Mouse (Mus musculus) lung, adult 2 months (tissue): ENCODE results near the gene Lgals9. TPM values are rescaled to one million over a fixed set of nuclear protein-coding genes. Genes with fewer than 3 reads are reported as not detected.
"Not testable (repeated sequence)": the region's sequence is repeated elsewhere in the genome, so short reads cannot be mapped to it uniquely, and the experiment has no call there.

Experiments used
- DNase-seq: peaks from one replicate; pipeline ENCODE4 v3.0.0; 2022
- H3K4me1 ChIP-seq: fragments of 200-500 bp; 2 replicates; pipeline ENCODE4 v1.6.1; 2011; ENCODE audit warnings: low read length; ENCODE audit not compliant: control insufficient read depth, insufficient read depth
- H3K4me3 ChIP-seq: fragments of 200-500 bp; replicated peaks from 2 replicates; pipeline ENCODE3; 2011; ENCODE audit warnings: low read depth, mild to moderate bottlenecking, control low read depth, low read length; ENCODE audit errors: extremely low read depth
- CTCF ChIP-seq: fragments of 200-500 bp; IDR thresholded peaks from 2 replicates; pipeline ENCODE4 v1.5.1; 2011; ENCODE audit warnings: mild to moderate bottlenecking, low read length, control low read depth; ENCODE audit not compliant: insufficient read depth
- POLR2A ChIP-seq: fragments of 200-500 bp; IDR thresholded peaks from 2 replicates; pipeline ENCODE4 v1.6.1; 2011; ENCODE audit warnings: low read depth, mild to moderate bottlenecking, control low read depth, low read length, borderline replicate concordance; ENCODE audit errors: extremely low read depth
- WGBS: fragments of 180-500 bp; shearing (Covaris S2); methylation state at CpG from one replicate; pipeline ENCODE4 v1.1.7; 2018; 5-methylcytosine and 5-hydroxymethylcytosine counted together
- polyA plus RNA-seq: library from polyadenylated mRNA; depleted of rRNA; stranded (reverse); fragments of >200 nt; gene quantifications from 2 replicates; pipeline ENCODE4 v1.2.3, GENCODE M21; 2012

Gene Lgals9
- polyA plus RNA-seq, 1 experiment: 204 TPM

DNA sequence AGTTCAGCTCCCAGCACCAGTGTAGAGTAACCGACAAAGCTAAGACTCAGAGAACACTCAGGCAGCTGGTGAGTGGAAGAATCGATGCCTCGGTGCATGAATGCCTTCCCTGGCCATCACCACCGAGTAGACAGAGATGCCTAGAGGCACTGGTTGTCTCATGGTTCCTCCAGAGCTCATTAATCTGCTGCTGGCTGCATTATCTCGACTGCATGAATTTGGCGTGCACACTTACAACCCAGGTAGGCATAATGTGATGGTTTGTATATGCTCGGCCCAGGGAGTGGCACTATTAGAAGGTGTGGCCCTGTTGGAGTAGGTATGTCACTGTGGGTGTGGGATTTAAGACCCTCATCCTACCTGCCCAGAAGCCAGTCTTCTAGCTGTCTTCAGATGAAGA, 24.1 kb upstream of the Lgals9 start:
- no peak for DNase-seq
- 86% methylated on average over 7 of the region's 7 CpGs for WGBS
- TF ChIP-seq CTCF: no peak
- no peak for TF ChIP-seq POLR2A
- Histone ChIP-seq H3K4me3 (no peak overlapping the region), H3K4me1 (peaks cover 3% of the 10 kb centered on the region; the same call in 1 of the 2 replicates)

DNA sequence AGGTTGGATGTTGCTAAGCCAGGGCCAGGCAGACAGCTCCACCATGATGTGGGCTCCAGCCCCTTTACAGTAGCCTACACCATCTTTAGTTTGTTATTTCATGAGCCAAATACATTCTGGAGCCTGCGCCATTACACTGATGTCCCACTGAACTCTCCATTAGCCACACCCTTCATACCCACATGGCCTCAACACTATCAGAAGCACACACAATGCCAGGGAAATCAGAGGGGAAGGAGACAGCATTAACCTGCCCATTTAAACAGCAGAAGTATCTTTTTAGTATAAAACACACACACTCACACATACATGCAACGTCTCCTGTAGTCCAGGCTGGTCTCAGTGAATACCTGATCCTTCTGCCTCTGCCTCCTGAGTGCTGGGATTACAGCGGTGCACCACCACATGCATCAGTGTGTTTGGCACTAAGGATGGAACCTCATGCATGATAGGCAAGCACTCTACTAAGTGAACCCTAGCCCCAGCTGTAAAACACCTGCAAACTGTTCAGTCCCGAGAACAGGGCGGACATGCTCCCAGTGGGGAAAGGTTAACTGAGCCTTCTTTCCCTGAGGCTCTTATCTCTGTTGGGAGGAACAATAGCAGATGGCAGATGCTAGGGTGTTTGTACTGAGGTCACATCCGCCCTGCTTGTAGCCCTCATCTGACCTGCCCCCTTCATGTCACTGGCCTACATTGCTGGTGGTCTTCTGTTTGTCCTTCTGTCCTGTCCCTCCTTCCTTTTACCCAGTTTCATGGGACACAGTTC, 23.4 kb upstream of the Lgals9 start:
- DNase-seq: no peak
- H3K4me3 ChIP-seq: no peak overlapping the region
- H3K4me1 ChIP-seq: peaks cover 7% of the 10 kb centered on the region
- TF ChIP-seq POLR2A (no peak), CTCF (no peak)
- 62% methylated on average over 6 of the region's 6 CpGs for WGBS

DNA sequence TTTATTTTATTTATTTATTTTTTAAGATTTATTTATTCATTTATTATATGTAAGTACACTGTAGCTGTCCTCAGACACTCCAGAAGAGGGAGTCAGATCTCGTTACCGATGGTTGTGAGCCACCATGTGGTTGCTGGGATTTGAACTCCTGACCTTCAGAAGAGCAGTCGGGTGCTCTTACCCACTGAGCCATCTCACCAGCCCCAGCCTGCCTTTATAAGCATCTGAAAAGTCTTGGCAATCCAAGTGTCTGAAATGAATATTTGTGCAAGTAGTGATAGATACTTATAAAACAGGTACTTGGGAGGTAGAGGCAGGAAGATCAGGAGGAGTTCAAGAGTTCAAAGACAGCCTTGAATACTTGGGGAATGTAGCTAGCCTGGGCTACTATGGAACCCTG, 22.6 kb upstream of the Lgals9 start:
- DNase-seq, H3K4me3 ChIP-seq: not testable (repeated sequence)
- WGBS: 76% methylated on average over 3 of the region's 3 CpGs
- peaks cover 12% of the 10 kb centered on the region for H3K4me1 ChIP-seq

DNA sequence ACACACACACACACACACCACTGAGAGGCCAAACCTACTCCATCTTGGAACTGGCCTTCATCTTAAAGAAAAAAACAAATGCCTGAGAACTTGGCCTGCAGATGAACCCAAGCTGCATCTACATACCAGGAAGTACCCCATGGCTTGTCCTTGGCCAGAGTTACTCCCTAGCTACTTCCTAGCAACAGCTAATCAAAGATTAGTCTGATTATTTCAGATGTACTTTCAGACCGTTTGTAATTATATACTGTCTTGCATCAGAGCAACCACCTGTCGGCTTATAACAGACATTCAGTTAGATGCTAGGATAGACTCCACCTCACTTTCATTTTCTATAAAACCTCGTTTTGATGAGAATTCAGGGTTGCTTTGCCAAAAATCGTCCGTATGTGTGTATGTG, 21.7 kb upstream of the Lgals9 start:
- 45% methylated on average over 5 of the region's 5 CpGs for WGBS
- no peak for DNase-seq

DNA sequence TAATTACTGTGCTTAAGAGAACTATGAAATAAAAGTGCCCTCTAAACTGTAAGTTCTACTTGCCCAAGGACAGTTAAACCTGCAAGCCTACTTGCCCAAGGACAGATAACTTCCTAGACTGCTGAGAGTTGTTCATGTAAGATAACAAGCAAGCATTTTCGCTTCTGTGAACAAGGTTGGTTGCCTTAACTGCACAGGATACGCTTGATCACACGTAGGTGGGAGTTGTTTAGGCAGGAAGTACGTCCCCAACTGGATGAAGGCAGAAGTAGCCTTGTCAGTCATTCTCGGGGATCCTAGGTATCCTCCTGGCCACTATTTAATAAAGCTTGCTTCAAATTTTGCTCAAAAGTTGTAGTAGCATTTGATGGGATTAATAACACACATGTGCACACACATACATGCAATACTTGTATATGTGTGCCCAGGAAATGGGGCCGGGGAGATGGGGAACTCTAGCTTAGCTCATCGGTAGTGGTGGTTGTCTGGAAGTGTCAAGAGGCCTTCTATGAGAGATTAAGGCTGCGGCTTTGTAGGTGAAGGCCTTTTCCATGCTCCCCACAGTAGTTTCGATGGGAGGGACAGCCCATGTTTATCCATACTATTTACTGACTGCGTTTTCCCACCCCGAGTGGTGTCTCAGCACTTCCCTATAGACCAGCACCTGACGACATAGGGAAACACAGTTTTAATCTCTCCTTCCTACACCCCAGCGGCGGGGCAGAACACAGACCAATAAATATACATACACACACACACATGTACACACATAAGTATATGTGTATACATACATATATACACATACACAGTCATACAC, 21.0 kb upstream of the Lgals9 start:
- TF ChIP-seq POLR2A: no peak
- no peak for TF ChIP-seq CTCF
- Histone ChIP-seq H3K4me1 (peaks cover 13% of the 10 kb centered on the region), H3K4me3 (no peak overlapping the region)
- 72% methylated on average over 14 of the region's 14 CpGs for WGBS
- DNase-seq: no peak

More for the DNA sequence above, 21.7 kb upstream of the Lgals9 start:
- Histone ChIP-seq H3K4me3 (no peak overlapping the region), H3K4me1 (peaks cover 13% of the 10 kb centered on the region)
- TF ChIP-seq CTCF: no peak
- no peak for TF ChIP-seq POLR2A

DNA sequence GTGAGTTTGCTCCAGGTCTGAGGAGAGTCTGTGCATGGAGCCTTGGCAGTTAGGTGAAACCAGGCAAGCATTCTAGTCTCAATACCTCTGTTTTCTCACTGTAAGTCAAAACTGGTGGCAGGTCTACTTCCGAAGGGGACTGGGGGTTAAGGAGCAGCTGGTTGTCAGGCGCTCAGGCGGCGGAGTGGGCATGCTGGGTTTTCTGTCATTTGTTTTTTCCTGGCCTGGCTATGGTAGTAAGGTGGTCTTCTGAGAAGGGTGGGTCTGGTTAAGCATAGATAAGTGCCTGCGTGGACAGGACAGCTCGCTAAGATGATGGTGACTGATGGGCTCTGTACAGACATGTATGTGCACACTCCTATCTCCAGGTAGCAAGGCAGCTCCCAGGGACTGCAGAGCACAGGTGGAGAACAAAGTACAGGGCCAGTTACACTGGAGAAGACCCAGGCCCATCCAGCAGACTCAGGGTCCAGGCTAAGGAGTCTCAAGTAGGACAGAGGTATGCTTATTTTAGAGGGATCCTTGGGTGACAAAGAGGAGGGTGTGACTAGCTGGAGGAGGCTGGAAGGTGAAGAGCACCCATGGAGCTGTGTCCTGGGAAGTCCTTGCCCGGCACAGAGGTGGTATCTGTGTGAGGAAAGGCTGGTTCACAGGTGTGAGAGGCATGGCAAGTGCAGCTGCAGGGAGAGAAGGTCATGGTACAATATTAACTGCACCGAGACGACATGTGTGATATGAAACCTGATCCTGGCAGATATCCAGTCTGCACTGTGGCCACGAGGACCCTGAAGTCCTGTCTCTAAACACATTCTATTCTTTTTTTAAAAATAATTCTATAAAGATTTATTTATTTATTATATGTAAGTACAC, 19.3 kb upstream of the Lgals9 start:
- Histone ChIP-seq H3K4me3 (no peak overlapping the region), H3K4me1 (peaks cover 13% of the 10 kb centered on the region)
- WGBS: 75% methylated on average over 10 of the region's 10 CpGs
- DNase-seq: no peak
- TF ChIP-seq CTCF (no peak), POLR2A (no peak)

DNA sequence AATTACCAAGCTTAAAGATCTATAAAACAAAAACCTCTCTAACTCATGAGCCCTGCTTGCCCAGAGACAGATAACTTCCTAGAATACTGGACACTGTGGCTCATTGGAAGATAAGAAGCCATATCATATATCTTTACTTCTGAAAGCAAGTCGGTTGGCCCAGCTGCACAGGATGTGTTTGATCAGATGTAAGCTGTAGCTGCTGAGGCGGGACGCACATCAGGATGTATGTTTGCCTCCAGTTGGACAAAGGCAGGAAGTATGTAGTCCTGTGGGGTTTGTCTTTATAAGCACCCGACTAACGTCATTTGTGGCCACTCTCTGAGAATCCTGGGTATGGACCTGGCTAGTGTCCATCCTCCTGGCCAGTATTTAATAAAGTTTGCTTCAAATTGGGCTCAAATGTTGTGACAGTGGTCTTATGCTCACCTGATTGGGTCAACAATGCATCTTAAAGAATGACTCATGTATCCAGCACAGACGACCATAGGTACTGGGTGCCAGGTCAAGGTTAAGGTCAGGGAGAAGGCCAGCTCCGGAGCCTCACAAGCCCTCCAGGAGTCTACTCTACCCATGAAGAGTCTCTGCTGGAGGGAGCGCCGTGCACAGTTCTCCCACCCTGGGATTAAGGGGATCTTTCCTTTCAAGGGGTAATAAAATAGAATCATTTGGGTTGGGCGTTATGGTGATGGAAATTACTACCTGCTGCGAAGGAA, 18.5 kb upstream of the Lgals9 start:
- TF ChIP-seq CTCF (no peak), POLR2A (no peak)
- Histone ChIP-seq H3K4me1 (peaks cover 13% of the 10 kb centered on the region), H3K4me3 (no peak overlapping the region)
- 48% methylated on average over 11 of the region's 11 CpGs for WGBS
- DNase-seq: no peak

DNA sequence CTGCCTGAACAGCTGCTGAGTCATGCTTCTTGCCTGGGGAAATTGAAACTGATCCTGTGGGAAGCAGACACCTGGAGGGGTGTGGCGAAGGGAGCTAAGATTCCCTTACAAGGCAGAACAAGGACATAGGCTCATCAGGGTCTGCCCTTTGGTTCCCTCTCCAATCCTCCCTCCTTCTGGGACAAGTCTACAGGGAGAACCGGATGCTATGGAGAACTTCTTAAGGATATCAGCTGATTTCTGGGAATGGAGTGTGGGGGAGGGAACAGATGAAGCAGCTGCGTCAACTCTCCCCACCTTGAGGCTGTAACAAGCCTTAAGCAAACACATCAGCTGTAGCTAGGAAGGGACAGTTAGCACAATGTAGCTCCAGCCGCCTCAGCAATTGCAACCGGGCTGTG, 17.8 kb upstream of the Lgals9 start:
- TF ChIP-seq POLR2A (no peak), CTCF (no peak)
- WGBS: 42% methylated on average over 5 of the region's 5 CpGs
- H3K4me1 ChIP-seq: peaks cover 13% of the 10 kb centered on the region

DNA sequence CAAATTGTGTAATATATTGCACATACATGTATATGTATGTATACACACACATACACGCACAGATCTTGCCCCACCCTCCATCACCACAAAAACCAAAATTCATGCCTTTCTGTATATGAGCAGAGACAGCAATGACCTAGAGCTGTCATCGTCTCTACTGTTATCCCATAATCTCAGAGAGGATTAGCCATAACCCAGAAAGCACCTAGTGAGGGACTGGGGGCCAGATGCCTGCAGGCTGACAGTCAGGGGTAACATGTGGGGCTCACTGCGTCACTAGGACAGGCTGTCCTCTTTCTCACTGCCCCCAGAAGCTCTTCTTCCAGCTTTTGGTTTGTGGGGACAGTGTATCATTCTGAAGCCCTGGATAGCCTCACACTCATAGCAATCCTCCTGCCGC, 17.1 kb upstream of the Lgals9 start:
- peaks cover 13% of the 10 kb centered on the region for H3K4me1 ChIP-seq
- TF ChIP-seq POLR2A (no peak), CTCF (no peak)
- H3K4me3 ChIP-seq: no peak overlapping the region
- DNase-seq: no peak
- WGBS: 90% methylated on average over 4 of the region's 4 CpGs

More for the DNA sequence above, 17.8 kb upstream of the Lgals9 start:
- DNase-seq: peak; percentile 43
- H3K4me3 ChIP-seq: no peak overlapping the region
